ENCODE assay signal across 8 mouse cellular contexts in genomic region chr15:81872262-81873136, GRCm38 (mm10). TPM values are rescaled to one million over a fixed set of nuclear protein-coding genes. Genes with fewer than 3 reads are reported as not detected.
DNase-seq lines count a peak whose midpoint lies in the region; ATAC-seq and TF ChIP-seq lines count a peak whose summit lies in the region.

TSS of gene Aco2 (plus strand) at chr15:81872309.

- peak; percentile 63 for ATAC-seq in Patski
- peak; percentile 88 for ATAC-seq in hindbrain, embryonic 13.5 days (ENCODE audit: low FRiP score)

- no peaks in the 10 kb centered on the region for H3K9me3 ChIP-seq in hindbrain, embryonic 13.5 days

- no peaks in the 10 kb centered on the region for H3K27me3 ChIP-seq in Patski
- H3K27me3 ChIP-seq in hindbrain, embryonic 13.5 days = no peaks in the 10 kb centered on the region

- H3K36me3 ChIP-seq in hindbrain, embryonic 13.5 days = peaks cover 30% of the 10 kb centered on the region

- no peak for TF ChIP-seq CTCF in Patski (IDR thresholded peaks at IDR 0.05)

- under 1% methylated on average over 53 of the region's 53 CpGs for WGBS in hindbrain, embryonic 13.5 days

- peak within 1 kb of the TSS; percentile 90 for H3K4me2 ChIP-seq in hindbrain, embryonic 13.5 days

- POLR2A ChIA-PET in Patski (lab: Charles Lee) = interaction anchor here (0.8 to 2.4 kb wide), 3 partner anchors 10 to 31 kb away, joined by 3 to 8 read pairs (median 4); no protein-coding TSS in a partner anchor

- in situ Hi-C loops in Patski (cut with MboI; ENCODE audit: low pct_unique_long_range_greater_than_20kb) = no loop called here

- H3K4me3 ChIP-seq in hindbrain, embryonic 13.5 days = peak within 1 kb of the TSS; percentile 96

- peak; percentile 90 for DNase-seq in Patski (ENCODE audit: low read depth, low spot score)
- DNase-seq in cerebellum, postnatal 14 days = peak; percentile 100
- DNase-seq in frontal cortex, postnatal 14 days (ENCODE audit: low spot score in 2 of 2) = peak; percentile 99 to 100
- peak; percentile 98 for DNase-seq in layer of hippocampus, postnatal 36 days
- DNase-seq in lung, postnatal 36 days = peak; percentile 100
- peak; percentile 100 for DNase-seq in retina, postnatal 1 day
- peak; percentile 98 to 99 for DNase-seq in urinary bladder, adult 18-20 months (ENCODE audit: low spot score in 2 of 2)

- peak within 1 kb of the TSS; percentile 99 for H3K27ac ChIP-seq in hindbrain, embryonic 13.5 days

- H3K4me1 ChIP-seq in hindbrain, embryonic 13.5 days (replicated peaks) = peaks cover 32% of the 10 kb centered on the region

- H3K9ac ChIP-seq in hindbrain, embryonic 13.5 days = peak within 1 kb of the TSS; percentile 92

- CTCF ChIA-PET in Patski (lab: Charles Lee) = no interaction called here

RNA-seq across cellular contexts. Expression of gene Aco2, which starts in this region (rescaled TPM):
- polyA plus RNA-seq in Patski (2021) = 559 TPM
- 237 and 248 TPM in 2 replicates for polyA plus RNA-seq in hindbrain, embryonic 13.5 days (2015; fragmentation: Nextera tagmentation; extraction: Ambion mirVana)
- 100 to 1,000 TPM; 449 to 462 TPM for total RNA-seq in layer of hippocampus, postnatal 36 days (2021)

Comparison
In these comparisons a context has a peak if more than half of its experiments do, and no peak if none do; other contexts are left out.
1. Peak in every context shown above with its lines: DNase-seq, ATAC-seq, H3K4me3 ChIP-seq and H3K27ac ChIP-seq.